Mouse (Mus musculus): Measurements from ENCODE around the gene 1810010H24Rik.
A peak's percentile ranks its signal among the peaks of the same experiment; 100 is the strongest.
"Not testable (repeated sequence)": the region's sequence is repeated elsewhere in the genome, so short reads cannot be mapped to it uniquely, and the experiment has no call there.

The 1810010H24Rik gene

GRCm38 (mm10) chr11:107014020-107014585 is 11.4 kb upstream of the 1810010H24Rik start:
- DNase-seq, result no peak

- no peak for DNase-seq
Measured at GRCm38 (mm10) chr11:107014597-107015309, 10.7 kb upstream of the 1810010H24Rik start.

- DNase-seq, result not testable (repeated sequence)
Measured at GRCm38 (mm10) chr11:107015535-107016187, 9.8 kb upstream of the 1810010H24Rik start.

GRCm38 (mm10) chr11:107016893-107017292 is 8.6 kb upstream of the 1810010H24Rik start:
- no peak for DNase-seq

- DNase-seq, result no peak
Measured at GRCm38 (mm10) chr11:107017339-107017886, 8.1 kb upstream of the 1810010H24Rik start.

GRCm38 (mm10) chr11:107018606-107019005 is 6.9 kb upstream of the 1810010H24Rik start:
- DNase-seq, result no peak

GRCm38 (mm10) chr11:107019318-107019717 is 6.2 kb upstream of the 1810010H24Rik start:
- DNase-seq, result no peak

GRCm38 (mm10) chr11:107019722-107020121 is 5.8 kb upstream of the 1810010H24Rik start:
- not testable (repeated sequence) for DNase-seq

GRCm38 (mm10) chr11:107022050-107022683 is 3.3 kb upstream of the 1810010H24Rik start:
- DNase-seq, result no peak

- no peak for DNase-seq
Measured at GRCm38 (mm10) chr11:107024406-107024805, 1.1 kb upstream of the 1810010H24Rik start.

- DNase-seq, result no peak
Measured at GRCm38 (mm10) chr11:107026554-107027430, 1.3 kb downstream of the 1810010H24Rik start.

GRCm38 (mm10) chr11:107027431-107028274 is 2.2 kb downstream of the 1810010H24Rik start:
- DNase-seq, result peak; percentile 90

- no peak for DNase-seq
Measured at GRCm38 (mm10) chr11:107028275-107028618, 2.8 kb downstream of the 1810010H24Rik start.

GRCm38 (mm10) chr11:107028754-107029153 is 3.3 kb downstream of the 1810010H24Rik start:
- no peak for DNase-seq

GRCm38 (mm10) chr11:107029536-107029935 is 4.1 kb downstream of the 1810010H24Rik start:
- DNase-seq, result no peak

GRCm38 (mm10) chr11:107031635-107032034 is 6.2 kb downstream of the 1810010H24Rik start:
- no peak for DNase-seq

GRCm38 (mm10) chr11:107034085-107034810 is 8.8 kb downstream of the 1810010H24Rik start:
- DNase-seq, result no peak

- no peak for DNase-seq
Measured at GRCm38 (mm10) chr11:107039417-107039816, 13.9 kb downstream of the 1810010H24Rik start.

GRCm38 (mm10) chr11:107041396-107041795 is 15.9 kb downstream of the 1810010H24Rik start:
- no peak for DNase-seq

- DNase-seq, result no peak
Measured at GRCm38 (mm10) chr11:107043361-107043760, 17.9 kb downstream of the 1810010H24Rik start.

GRCm38 (mm10) chr11:107044321-107044720 is 18.8 kb downstream of the 1810010H24Rik start:
- peak; percentile 56 for DNase-seq

All from right cerebral cortex, postnatal 25 days (tissue).